Mouse (Mus musculus): ENCODE measurements around the gene Smpd3. TPM values are rescaled to one million over a fixed set of nuclear protein-coding genes. Genes with fewer than 3 reads are reported as not detected.
A peak's percentile ranks its signal among the peaks of the same experiment; 100 is the strongest.

Smpd3 gene
- polyA plus RNA-seq, 1 experiment from 2014 or later: 0.77 TPM

- Histone ChIP-seq H3K36me3 (ENCODE audit: control insufficient read depth, insufficient read depth) (no peaks in the 10 kb centered on the region), H3K9me3 (replicated peaks; ENCODE audit: control insufficient read depth, low read length) (no peaks in the 10 kb centered on the region), H3K4me2 (ENCODE audit: low read depth, low read length) (no peak overlapping the region), H3K4me3 (ENCODE audit: low read depth, low read length) (no peak overlapping the region), H3K27ac (ENCODE audit: low read length) (no peak overlapping the region), H3K4me1 (ENCODE audit: control insufficient read depth, low read depth, low read length) (no peaks in the 10 kb centered on the region), H3K9ac (ENCODE audit: low read depth, low read length) (no peak overlapping the region), H3K27me3 (ENCODE audit: control insufficient read depth, insufficient read depth, low read depth, low read length) (no peaks in the 10 kb centered on the region)
- no peak for ATAC-seq (ENCODE audit: low read depth)
- 41% methylated on average over 8 of the region's 8 CpGs for WGBS (ENCODE audit: insufficient replicate concordance)
Measured at GRCm38 (mm10) chr8:106364278-106364677, 26.5 kb upstream of the Smpd3 start.

DNA sequence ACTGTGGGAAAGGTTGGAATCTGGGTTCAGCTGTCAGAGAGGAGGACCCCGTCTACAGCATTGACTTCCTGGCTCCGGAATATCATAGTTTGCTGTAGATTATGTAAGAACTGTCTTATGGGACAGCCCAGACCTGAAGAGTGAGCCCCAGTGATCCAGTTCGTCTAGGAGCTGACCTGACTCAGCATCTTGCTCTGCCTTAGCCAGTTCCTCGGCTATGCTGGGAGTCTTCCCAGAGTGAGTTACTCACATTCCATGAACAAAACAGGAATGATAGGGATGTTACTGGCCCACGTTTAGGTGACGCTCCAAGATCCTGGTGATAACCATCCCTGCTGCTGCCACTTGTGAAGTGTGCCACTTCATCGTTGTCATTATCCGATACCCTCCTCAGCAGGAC is 25.5 kb upstream of the Smpd3 start:
- H3K4me2 ChIP-seq (ENCODE audit: low read depth, low read length): no peak overlapping the region
- no peaks in the 10 kb centered on the region for H3K4me1 ChIP-seq (ENCODE audit: control insufficient read depth, low read depth, low read length)
- no peak overlapping the region for H3K4me3 ChIP-seq (ENCODE audit: low read depth, low read length)
- ATAC-seq (ENCODE audit: low read depth): no peak
- WGBS (ENCODE audit: insufficient replicate concordance): 62% methylated on average over 8 of the region's 8 CpGs
- no peak overlapping the region for H3K9ac ChIP-seq (ENCODE audit: low read depth, low read length)
- H3K36me3 ChIP-seq (ENCODE audit: control insufficient read depth, insufficient read depth): no peaks in the 10 kb centered on the region
- no peaks in the 10 kb centered on the region for H3K27me3 ChIP-seq (ENCODE audit: control insufficient read depth, insufficient read depth, low read depth, low read length)
- no peaks in the 10 kb centered on the region for H3K9me3 ChIP-seq (replicated peaks; ENCODE audit: control insufficient read depth, low read length)
- no peak overlapping the region for H3K27ac ChIP-seq (ENCODE audit: low read length)

GRCm38 (mm10) chr8:106359650-106360338 is 22.0 kb upstream of the Smpd3 start:
- Histone ChIP-seq H3K4me3 (ENCODE audit: low read depth, low read length) (no peak overlapping the region), H3K36me3 (ENCODE audit: control insufficient read depth, insufficient read depth) (no peaks in the 10 kb centered on the region), H3K4me1 (ENCODE audit: control insufficient read depth, low read depth, low read length) (no peaks in the 10 kb centered on the region), H3K9ac (ENCODE audit: low read depth, low read length) (no peak overlapping the region), H3K4me2 (ENCODE audit: low read depth, low read length) (no peak overlapping the region), H3K27me3 (ENCODE audit: control insufficient read depth, insufficient read depth, low read depth, low read length) (no peaks in the 10 kb centered on the region), H3K9me3 (replicated peaks; ENCODE audit: control insufficient read depth, low read length) (no peaks in the 10 kb centered on the region), H3K27ac (ENCODE audit: low read length) (no peak overlapping the region)
- WGBS (ENCODE audit: insufficient replicate concordance): 48% methylated on average over 4 of the region's 4 CpGs
- no peak for ATAC-seq (ENCODE audit: low read depth)

GRCm38 (mm10) chr8:106351135-106351534 is 13.3 kb upstream of the Smpd3 start:
- no peaks in the 10 kb centered on the region for H3K4me1 ChIP-seq (ENCODE audit: control insufficient read depth, low read depth, low read length)
- no peak overlapping the region for H3K4me2 ChIP-seq (ENCODE audit: low read depth, low read length)
- H3K27me3 ChIP-seq (ENCODE audit: control insufficient read depth, insufficient read depth, low read depth, low read length): no peaks in the 10 kb centered on the region
- H3K36me3 ChIP-seq (ENCODE audit: control insufficient read depth, insufficient read depth): no peaks in the 10 kb centered on the region
- H3K9me3 ChIP-seq (replicated peaks; ENCODE audit: control insufficient read depth, low read length): no peaks in the 10 kb centered on the region
- 40% methylated on average over 2 of the region's 2 CpGs for WGBS (ENCODE audit: insufficient replicate concordance)
- H3K27ac ChIP-seq (ENCODE audit: low read length): no peak overlapping the region
- H3K4me3 ChIP-seq (ENCODE audit: low read depth, low read length): no peak overlapping the region
- ATAC-seq (ENCODE audit: low read depth): no peak
- H3K9ac ChIP-seq (ENCODE audit: low read depth, low read length): no peak overlapping the region

DNA sequence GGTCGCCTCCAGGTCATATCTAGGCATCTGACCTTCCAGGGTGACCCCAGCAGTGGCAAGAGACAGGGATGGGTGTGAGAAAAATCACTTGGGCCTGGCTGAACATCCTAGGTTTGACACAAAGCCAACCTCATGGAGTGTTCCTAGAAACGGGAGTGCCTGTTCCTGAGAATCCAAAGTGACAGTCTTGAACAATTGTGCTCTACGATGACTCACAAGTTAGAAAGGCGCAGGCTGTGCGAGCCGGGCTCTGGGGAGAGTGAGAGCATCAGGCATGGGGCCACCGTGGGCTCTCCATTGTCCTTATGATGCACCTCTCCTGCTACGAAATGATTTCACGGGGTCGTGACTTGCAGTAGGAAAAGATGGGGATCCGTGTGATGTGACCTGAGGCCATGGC is 11.6 kb upstream of the Smpd3 start:
- WGBS (ENCODE audit: insufficient replicate concordance): 49% methylated on average over 11 of the region's 11 CpGs
- H3K27me3 ChIP-seq (ENCODE audit: control insufficient read depth, insufficient read depth, low read depth, low read length): no peaks in the 10 kb centered on the region

DNA sequence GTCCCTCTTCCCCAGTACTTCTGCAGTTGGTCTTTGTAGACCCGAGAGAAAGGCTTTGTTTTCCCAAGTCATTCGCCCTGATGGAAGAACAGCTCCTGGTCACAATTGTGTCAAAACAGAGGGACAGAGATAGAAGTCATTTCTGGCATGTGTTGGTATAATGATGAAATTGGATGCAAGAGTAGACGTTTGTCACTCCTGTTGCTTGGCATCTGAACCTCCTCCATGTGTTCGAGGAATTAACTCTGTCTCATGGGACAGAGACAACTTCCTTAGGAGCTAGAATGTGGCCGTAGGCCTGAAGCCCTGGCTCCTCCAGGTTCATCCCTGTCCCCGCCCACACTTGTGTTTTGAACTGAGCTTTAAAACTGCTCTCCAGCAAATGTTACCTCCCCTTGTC is 8.3 kb upstream of the Smpd3 start:
- Histone ChIP-seq H3K27me3 (ENCODE audit: control insufficient read depth, insufficient read depth, low read depth, low read length) (no peaks in the 10 kb centered on the region), H3K9me3 (replicated peaks; ENCODE audit: control insufficient read depth, low read length) (no peaks in the 10 kb centered on the region), H3K4me3 (ENCODE audit: low read depth, low read length) (no peak overlapping the region), H3K27ac (ENCODE audit: low read length) (no peak overlapping the region), H3K4me1 (ENCODE audit: control insufficient read depth, low read depth, low read length) (no peaks in the 10 kb centered on the region), H3K4me2 (ENCODE audit: low read depth, low read length) (no peak overlapping the region), H3K36me3 (ENCODE audit: control insufficient read depth, insufficient read depth) (no peaks in the 10 kb centered on the region), H3K9ac (ENCODE audit: low read depth, low read length) (no peak overlapping the region)
- ATAC-seq (ENCODE audit: low read depth): no peak
- WGBS (ENCODE audit: insufficient replicate concordance): 45% methylated on average over 6 of the region's 6 CpGs

More for the DNA sequence above, 11.6 kb upstream of the Smpd3 start:
- no peaks in the 10 kb centered on the region for H3K36me3 ChIP-seq (ENCODE audit: control insufficient read depth, insufficient read depth)
- no peak for ATAC-seq (ENCODE audit: low read depth)
- no peak overlapping the region for H3K4me3 ChIP-seq (ENCODE audit: low read depth, low read length)
- no peak overlapping the region for H3K27ac ChIP-seq (ENCODE audit: low read length)
- H3K9ac ChIP-seq (ENCODE audit: low read depth, low read length): no peak overlapping the region
- H3K4me1 ChIP-seq (ENCODE audit: control insufficient read depth, low read depth, low read length): no peaks in the 10 kb centered on the region
- H3K9me3 ChIP-seq (replicated peaks; ENCODE audit: control insufficient read depth, low read length): no peaks in the 10 kb centered on the region
- no peak overlapping the region for H3K4me2 ChIP-seq (ENCODE audit: low read depth, low read length)

- WGBS (ENCODE audit: insufficient replicate concordance): 43% methylated on average over 5 of the region's 5 CpGs
- H3K36me3 ChIP-seq (ENCODE audit: control insufficient read depth, insufficient read depth): no peaks in the 10 kb centered on the region
- no peaks in the 10 kb centered on the region for H3K9me3 ChIP-seq (replicated peaks; ENCODE audit: control insufficient read depth, low read length)
- no peaks in the 10 kb centered on the region for H3K4me1 ChIP-seq (ENCODE audit: control insufficient read depth, low read depth, low read length)
- H3K27ac ChIP-seq (ENCODE audit: low read length): no peak overlapping the region
- H3K27me3 ChIP-seq (ENCODE audit: control insufficient read depth, insufficient read depth, low read depth, low read length): no peaks in the 10 kb centered on the region
- no peak overlapping the region for H3K4me2 ChIP-seq (ENCODE audit: low read depth, low read length)
- no peak overlapping the region for H3K4me3 ChIP-seq (ENCODE audit: low read depth, low read length)
- ATAC-seq (ENCODE audit: low read depth): no peak
- no peak overlapping the region for H3K9ac ChIP-seq (ENCODE audit: low read depth, low read length)
Measured at GRCm38 (mm10) chr8:106343471-106343870, 5.7 kb upstream of the Smpd3 start.

- Histone ChIP-seq H3K4me1 (ENCODE audit: control insufficient read depth, low read depth, low read length) (no peaks in the 10 kb centered on the region; the same call in 1 of the 2 replicates), H3K4me3 (ENCODE audit: low read depth, low read length) (no peak overlapping the region), H3K27ac (ENCODE audit: low read length) (no peak overlapping the region), H3K36me3 (ENCODE audit: control insufficient read depth, insufficient read depth) (no peaks in the 10 kb centered on the region), H3K9ac (ENCODE audit: low read depth, low read length) (no peak overlapping the region), H3K4me2 (ENCODE audit: low read depth, low read length) (no peak overlapping the region), H3K27me3 (ENCODE audit: control insufficient read depth, insufficient read depth, low read depth, low read length) (no peaks in the 10 kb centered on the region), H3K9me3 (replicated peaks; ENCODE audit: control insufficient read depth, low read length) (no peaks in the 10 kb centered on the region)
- no peak for ATAC-seq (ENCODE audit: low read depth)
- WGBS (ENCODE audit: insufficient replicate concordance): 24% methylated on average over 7 of the region's 7 CpGs
Measured at GRCm38 (mm10) chr8:106342828-106343227, 5.0 kb upstream of the Smpd3 start.

GRCm38 (mm10) chr8:106338741-106339209 is 987 bp upstream of the Smpd3 start:
- H3K9me3 ChIP-seq (replicated peaks; ENCODE audit: control insufficient read depth, low read length): no peaks in the 10 kb centered on the region
- H3K4me2 ChIP-seq (ENCODE audit: low read depth, low read length): peak overlapping the region; percentile 55
- H3K36me3 ChIP-seq (ENCODE audit: control insufficient read depth, insufficient read depth): no peaks in the 10 kb centered on the region
- peaks cover 4% of the 10 kb centered on the region for H3K4me1 ChIP-seq (ENCODE audit: control insufficient read depth, low read depth, low read length)
- peaks cover 28% of the 10 kb centered on the region for H3K27me3 ChIP-seq (ENCODE audit: control insufficient read depth, insufficient read depth, low read depth, low read length)
- no peak for ATAC-seq (ENCODE audit: low read depth)
- WGBS (ENCODE audit: insufficient replicate concordance): 25% methylated on average over 8 of the region's 8 CpGs
- H3K4me3 ChIP-seq (ENCODE audit: low read depth, low read length): no peak overlapping the region
- no peak overlapping the region for H3K9ac ChIP-seq (ENCODE audit: low read depth, low read length)
- H3K27ac ChIP-seq (ENCODE audit: low read length): no peak overlapping the region
